Comparison of ENCODE assay signal across 22 mouse cellular contexts in the genomic region with DNA sequence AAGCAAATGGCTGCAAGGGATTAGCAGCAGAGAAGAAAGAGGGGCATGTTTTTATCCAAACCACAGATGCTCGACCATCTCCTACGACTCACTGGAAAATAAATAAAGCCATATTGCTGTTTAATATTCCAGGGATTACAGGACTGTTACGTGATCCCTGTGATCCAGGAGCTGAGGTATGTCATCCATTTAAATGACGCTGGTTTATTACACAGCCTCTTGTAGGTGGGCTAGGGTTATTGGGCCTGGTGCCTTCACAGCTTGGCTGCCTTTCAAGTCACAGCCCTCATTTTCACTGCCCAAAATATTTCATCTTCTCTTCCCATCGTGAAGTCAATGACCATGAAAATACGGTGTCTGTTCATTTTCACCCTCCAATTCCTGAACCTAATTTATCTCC.
"Had no signal": no experiment of that assay in that cellular context is flagged by ENCODE, and none has a peak within 500 bp of the region (broad histone marks: within the 10 kb centered on the region; RNA-seq: fewer than 3 reads in every experiment).

No protein-coding gene starts in this region.

- H3K9me3 ChIP-seq: kidney, embryonic 15.5 days; liver, embryonic 13.5 days; neural tube, embryonic 12.5 days; neural tube, embryonic 15.5 days; stomach, embryonic 15.5 days had no signal

- H3K4me2 ChIP-seq: kidney, embryonic 15.5 days; liver, embryonic 13.5 days; midbrain, embryonic 11.5 days; neural tube, embryonic 12.5 days; neural tube, embryonic 15.5 days; stomach, embryonic 15.5 days had no signal

- H3K27ac ChIP-seq: kidney, embryonic 15.5 days; left cerebral cortex, adult 2 months; liver, embryonic 13.5 days; neural tube, embryonic 12.5 days; neural tube, embryonic 15.5 days; stomach, embryonic 15.5 days had no signal

- H3K36me3 ChIP-seq: kidney, embryonic 15.5 days; liver, embryonic 13.5 days; neural tube, embryonic 12.5 days; neural tube, embryonic 15.5 days; stomach, embryonic 15.5 days had no signal

- H3K27me3 ChIP-seq: kidney, embryonic 15.5 days; liver, embryonic 13.5 days; neural tube, embryonic 12.5 days; neural tube, embryonic 15.5 days; stomach, embryonic 15.5 days had no signal

- H3K9ac ChIP-seq: kidney, embryonic 15.5 days; liver, embryonic 13.5 days; neural tube, embryonic 12.5 days; neural tube, embryonic 15.5 days; stomach, embryonic 15.5 days had no signal

- H3K4me1 ChIP-seq: kidney, embryonic 15.5 days; liver, embryonic 13.5 days; neural tube, embryonic 12.5 days; neural tube, embryonic 15.5 days; stomach, embryonic 15.5 days had no signal

- DNase-seq: kidney, adult 11 months; kidney, adult 8-10 months; kidney, postnatal 10 days; kidney, postnatal 36 days; layer of hippocampus, postnatal 36 days; liver, embryonic 13.5 days; lung, adult 2 months; lung, postnatal 14 days; lung, postnatal 4 days; midbrain, embryonic 14.5 days; right cerebral cortex, adult 18-20 months; right cerebral cortex, postnatal 14 days; spleen, adult 18-20 months; thymus, adult 2 months; thymus, postnatal 14 days; thymus, postnatal 4 days had no signal

- H3K4me3 ChIP-seq: kidney, embryonic 15.5 days; left cerebral cortex, adult 2 months; liver, embryonic 13.5 days; neural tube, embryonic 12.5 days; neural tube, embryonic 15.5 days; stomach, embryonic 15.5 days had no signal
